Mouse (Mus musculus) brown adipose tissue, adult 24 weeks (tissue): Measurements from ENCODE around the gene Hoxa11. TPM values are rescaled to one million over a fixed set of nuclear protein-coding genes. Genes with fewer than 3 reads are reported as not detected.

Source experiments
- polyA plus RNA-seq: library from polyadenylated mRNA; stranded (reverse); fragments of >200 nt; gene quantifications from 2 replicates; pipeline ENCODE4 v1.2.4, GENCODE M21; 2012; ENCODE audit not compliant: missing spikeins, insufficient read depth, insufficient read length

Hoxa11 gene
- polyA plus RNA-seq, 1 experiment: not detected

Other genes starting within 250 kb of the Hoxa11 start
- 55.2 and 82.3 TPM in 2 replicates for gene Skap2, start 233.3 kb downstream of the Hoxa11 start, polyA plus RNA-seq
- 0.50 and 0.99 TPM in 2 replicates for gene Hoxa1, start 87.5 kb downstream of the Hoxa11 start, polyA plus RNA-seq
- gene Hoxa2, start 81.0 kb downstream of the Hoxa11 start, polyA plus RNA-seq: 2.9 TPM in 1 of 2 replicates, not detected in the other
- gene 5730596B20Rik, start 68.3 kb downstream of the Hoxa11 start, polyA plus RNA-seq: not detected in 2 replicates
- gene Hoxa4, start 54.1 kb downstream of the Hoxa11 start, polyA plus RNA-seq: 14.0 and 26.4 TPM in 2 replicates
- gene Hoxa5, start 41.2 kb downstream of the Hoxa11 start, polyA plus RNA-seq: 35.9 and 39.4 TPM in 2 replicates
- gene Hoxa6, start 37.1 kb downstream of the Hoxa11 start, polyA plus RNA-seq: not detected in 2 replicates
- gene Hoxa3, start 32.5 kb downstream of the Hoxa11 start, polyA plus RNA-seq: 4.7 and 5.4 TPM in 2 replicates
- gene Gm28308, start 32.5 kb downstream of the Hoxa11 start, polyA plus RNA-seq: not detected in 2 replicates
- 11.4 and 11.5 TPM in 2 replicates for gene Hoxa7, start 24.0 kb downstream of the Hoxa11 start, polyA plus RNA-seq
- gene Hoxa9, start 14.7 kb downstream of the Hoxa11 start, polyA plus RNA-seq: 1.7 TPM in 1 of 2 replicates, not detected in the other
- not detected in 2 replicates for gene Hoxa10, start 5.0 kb downstream of the Hoxa11 start, polyA plus RNA-seq
- not detected in 2 replicates for gene Hoxa13, start 15.1 kb upstream of the Hoxa11 start, polyA plus RNA-seq
- gene Evx1, start 67.7 kb upstream of the Hoxa11 start, polyA plus RNA-seq: not detected in 2 replicates